Mouse (Mus musculus): ENCODE measurements around the gene Birc6.

DNA sequence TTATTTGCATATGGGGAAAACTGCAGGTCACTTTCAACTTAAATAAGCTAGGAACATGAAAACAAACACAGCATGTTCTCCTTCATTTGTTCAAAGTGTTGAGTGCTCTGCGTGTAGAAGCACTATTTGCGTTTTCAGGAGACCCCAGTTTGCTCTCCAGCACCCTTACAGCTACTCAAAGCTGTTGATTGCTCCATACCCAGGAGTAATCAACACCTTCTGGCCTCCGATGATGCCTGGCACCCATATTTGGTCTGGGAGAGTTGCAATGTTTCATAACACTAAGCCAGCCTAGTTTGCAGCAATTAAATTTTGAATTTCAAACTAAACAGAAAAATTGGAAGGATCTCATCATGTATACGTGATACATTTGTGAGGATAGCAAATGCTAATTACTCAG is 144.4 kb downstream of the Birc6 start:
- TF ChIP-seq POLR2A (IDR thresholded peaks at IDR 0.05; ENCODE audit: extremely low read depth, insufficient read depth, low read length), result no peak
- no peak for TF ChIP-seq CTCF (IDR thresholded peaks at IDR 0.05; ENCODE audit: low read depth, low read length)
